Mouse (Mus musculus): Measurements from ENCODE around the gene Helt.
"Not testable (repeated sequence)": the region's sequence is repeated elsewhere in the genome, so short reads cannot be mapped to it uniquely, and the experiment has no call there.

The Helt gene

GRCm38 (mm10) chr8:46295951-46296350 lies 1.5 kb upstream of the Helt start:
- DNase-seq, result no peak

GRCm38 (mm10) chr8:46295101-46295534 lies 647 bp upstream of the Helt start:
- no peak for DNase-seq

GRCm38 (mm10) chr8:46293741-46294151 lies 725 bp downstream of the Helt start:
- DNase-seq, result no peak

GRCm38 (mm10) chr8:46293201-46293600 lies 1.3 kb downstream of the Helt start:
- DNase-seq, result no peak

GRCm38 (mm10) chr8:46291931-46292675 lies 2.4 kb downstream of the Helt start:
- no peak for DNase-seq

GRCm38 (mm10) chr8:46289274-46289673 lies 5.2 kb downstream of the Helt start:
- no peak for DNase-seq

- no peak for DNase-seq
Observed at GRCm38 (mm10) chr8:46288021-46288420, 6.5 kb downstream of the Helt start.

GRCm38 (mm10) chr8:46285980-46286379 lies 8.5 kb downstream of the Helt start:
- no peak for DNase-seq

- DNase-seq, result peak in 1 of 2 experiments; percentile 66
Observed at GRCm38 (mm10) chr8:46281536-46281935, 12.9 kb downstream of the Helt start.

GRCm38 (mm10) chr8:46276939-46277338 lies 17.5 kb downstream of the Helt start:
- DNase-seq, result no peak

GRCm38 (mm10) chr8:46270741-46271140 lies 23.7 kb downstream of the Helt start:
- no peak for DNase-seq

- DNase-seq, result no peak
Observed at GRCm38 (mm10) chr8:46270147-46270546, 24.3 kb downstream of the Helt start.

- DNase-seq, result no peak
Observed at GRCm38 (mm10) chr8:46266801-46267200, 27.7 kb downstream of the Helt start.

GRCm38 (mm10) chr8:46264206-46264605 lies 30.3 kb downstream of the Helt start:
- DNase-seq, result not testable (repeated sequence)

GRCm38 (mm10) chr8:46257921-46258682 lies 36.4 kb downstream of the Helt start:
- no peak for DNase-seq

- DNase-seq, result no peak
Observed at GRCm38 (mm10) chr8:46252456-46252855, 42.0 kb downstream of the Helt start.

GRCm38 (mm10) chr8:46251561-46251960 lies 42.9 kb downstream of the Helt start:
- DNase-seq, result no peak

- no peak for DNase-seq
Observed at GRCm38 (mm10) chr8:46246346-46246745, 48.1 kb downstream of the Helt start.

- DNase-seq, result no peak
Observed at GRCm38 (mm10) chr8:46242946-46243345, 51.5 kb downstream of the Helt start.

All from spleen, adult 18-20 months (tissue).